In the genomic region with DNA sequence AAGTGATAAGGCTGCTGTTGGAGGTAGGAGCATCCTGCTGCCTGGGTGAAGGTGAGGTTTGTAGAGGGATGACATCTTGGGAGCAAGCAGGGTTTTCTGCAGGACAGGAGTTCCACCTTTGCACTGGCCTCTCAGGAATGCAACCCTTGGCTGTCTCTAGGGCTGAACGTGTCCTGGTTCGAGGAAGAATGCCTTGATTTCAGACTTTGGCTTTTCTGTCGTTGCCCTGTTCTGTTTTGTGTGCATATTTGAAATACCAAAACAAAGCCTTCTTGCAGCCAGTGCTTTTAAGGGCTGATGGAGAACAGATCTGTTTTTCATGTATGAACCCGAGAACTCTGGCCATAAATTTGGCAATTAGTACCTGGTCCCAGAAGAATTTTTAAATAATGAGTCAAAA, we compare ENCODE assay signal across 22 mouse cellular contexts.
DNase-seq lines count a peak whose midpoint lies in the region; ATAC-seq lines count a peak whose summit lies in the region.
"Had no signal": no experiment of that assay in that cellular context is flagged by ENCODE, and none has a peak within 500 bp of the region (broad histone marks: within the 10 kb centered on the region; RNA-seq: fewer than 3 reads in every experiment).

No protein-coding gene starts in this region.

- peaks cover 17% of the 10 kb centered on the region for H3K27me3 ChIP-seq in forebrain, embryonic 10.5 days (ENCODE audit: poor library complexity, severe bottlenecking)
- peaks cover 9% of the 10 kb centered on the region; the same call in 1 of the 2 replicates for H3K27me3 ChIP-seq in forebrain, embryonic 12.5 days
- no peaks in the 10 kb centered on the region for H3K27me3 ChIP-seq in embryonic facial prominence, embryonic 10.5 days (replicated peaks; ENCODE audit: low read depth, poor library complexity, severe bottlenecking)
- H3K27me3 ChIP-seq: forebrain, embryonic 15.5 days; hindbrain, embryonic 12.5 days; neural tube, embryonic 13.5 days; stomach, embryonic 15.5 days had no signal

- no peaks in the 10 kb centered on the region for H3K9me3 ChIP-seq in forebrain, embryonic 10.5 days
- H3K9me3 ChIP-seq in forebrain, embryonic 12.5 days = no peaks in the 10 kb centered on the region
- H3K9me3 ChIP-seq in embryonic facial prominence, embryonic 10.5 days = no peaks in the 10 kb centered on the region
- H3K9me3 ChIP-seq: forebrain, embryonic 15.5 days; G1E; hindbrain, embryonic 12.5 days; neural tube, embryonic 13.5 days; stomach, embryonic 15.5 days had no signal

- WGBS in forebrain, embryonic 10.5 days = 66% methylated on average over 4 of the region's 4 CpGs
- WGBS in forebrain, embryonic 12.5 days = 64% methylated on average over 4 of the region's 4 CpGs
- WGBS in embryonic facial prominence, embryonic 10.5 days = 39% methylated on average over 4 of the region's 4 CpGs

- no peak overlapping the region for H3K4me2 ChIP-seq in forebrain, embryonic 12.5 days
- H3K4me2 ChIP-seq: forebrain, embryonic 15.5 days; hindbrain, embryonic 12.5 days; neural tube, embryonic 13.5 days; stomach, embryonic 15.5 days had no signal

- H3K4me1 ChIP-seq in forebrain, embryonic 10.5 days = peaks cover 39% of the 10 kb centered on the region
- H3K4me1 ChIP-seq in forebrain, embryonic 12.5 days = peaks cover 13% of the 10 kb centered on the region; the same call in 1 of the 2 replicates
- H3K4me1 ChIP-seq in embryonic facial prominence, embryonic 10.5 days = peaks cover 56% of the 10 kb centered on the region
- H3K4me1 ChIP-seq: megakaryocyte, embryonic 14.5 days had no signal

- no peak overlapping the region for H3K4me3 ChIP-seq in forebrain, embryonic 10.5 days
- no peak overlapping the region for H3K4me3 ChIP-seq in forebrain, embryonic 12.5 days (replicated peaks)
- no peak overlapping the region for H3K4me3 ChIP-seq in embryonic facial prominence, embryonic 10.5 days
- H3K4me3 ChIP-seq: forebrain, embryonic 15.5 days; hindbrain, embryonic 12.5 days; megakaryocyte, embryonic 14.5 days; neural tube, embryonic 13.5 days; stomach, embryonic 15.5 days had no signal

- no peaks in the 10 kb centered on the region for H3K36me3 ChIP-seq in forebrain, embryonic 10.5 days (replicated peaks)
- no peaks in the 10 kb centered on the region for H3K36me3 ChIP-seq in forebrain, embryonic 12.5 days (replicated peaks)
- H3K36me3 ChIP-seq in embryonic facial prominence, embryonic 10.5 days (replicated peaks) = 0 out of 2 replicates have a peak, but pooled peaks cover 2% of the 10 kb centered on the region
- H3K36me3 ChIP-seq: forebrain, embryonic 15.5 days; G1E; hindbrain, embryonic 12.5 days; neural tube, embryonic 13.5 days; stomach, embryonic 15.5 days had no signal

- H3K27ac ChIP-seq in forebrain, embryonic 10.5 days = peak overlapping the region; percentile 30; the same call in 1 of the 2 replicates
- no peak overlapping the region for H3K27ac ChIP-seq in forebrain, embryonic 12.5 days
- peak overlapping the region; percentile 5; the same call in 1 of the 2 replicates for H3K27ac ChIP-seq in embryonic facial prominence, embryonic 10.5 days (replicated peaks)
- H3K27ac ChIP-seq: forebrain, embryonic 15.5 days; hindbrain, embryonic 12.5 days; liver, embryonic 14.5 days; neural tube, embryonic 13.5 days; stomach, embryonic 15.5 days had no signal

- DNase-seq in forebrain, embryonic 10.5 days (ENCODE audit: extremely low spot score, low spot score) = no peak
- no peak for DNase-seq in embryonic facial prominence, embryonic 10.5 days (ENCODE audit: low spot score)
- DNase-seq in kidney, adult 8-10 months = peak; percentile 73 to 85
- peak; percentile 57 to 72 for DNase-seq in kidney, postnatal 25 days
- no peak for DNase-seq in frontal cortex, postnatal 36 days (ENCODE audit: low spot score in 2 of 2)
- DNase-seq in natural killer cell, adult 2 months (ENCODE audit: low spot score in 2 of 2) = no peak
- no peak for DNase-seq in embryo, embryonic 10.5 days (ENCODE audit: low spot score)
- DNase-seq: adrenal gland, postnatal 14 days; cerebellum, adult 2 months; right cerebral cortex, postnatal 14 days; thymus, adult 2 months had no signal

- H3K9ac ChIP-seq in forebrain, embryonic 12.5 days = no peak overlapping the region
- H3K9ac ChIP-seq: forebrain, embryonic 15.5 days; hindbrain, embryonic 12.5 days; liver, embryonic 14.5 days; neural tube, embryonic 13.5 days; stomach, embryonic 15.5 days had no signal

- ATAC-seq in forebrain, embryonic 12.5 days (ENCODE audit: low FRiP score) = no peak
- ATAC-seq: CD4-positive, CD25-positive, alpha-beta regulatory T cell, adult 4 months; forebrain, embryonic 15.5 days; inflammation-experienced regulatory T-cells, adult 6 months; lung, postnatal 0 days had no signal

Comparison
In these comparisons a context has a peak if more than half of its experiments do, and no peak if none do; other contexts are left out.
1. DNase-seq: peak in kidney, adult 8-10 months (2 of 2) and kidney, postnatal 25 days (2 of 2); none in forebrain, embryonic 10.5 days (single experiment), embryonic facial prominence, embryonic 10.5 days (single experiment), frontal cortex, postnatal 36 days (0 of 2), natural killer cell, adult 2 months (0 of 2) and embryo, embryonic 10.5 days (single experiment).